Mouse (Mus musculus): ENCODE data around the gene Ndc1.
A peak's percentile ranks its signal among the peaks of the same experiment; 100 is the strongest.
"Not testable (repeated sequence)": the region's sequence is repeated elsewhere in the genome, so short reads cannot be mapped to it uniquely, and the experiment has no call there.

Ndc1 gene

GRCm38 (mm10) chr4:107367567-107368314, at the start of gene Ndc1:
TSS of gene Ndc1 (plus strand) at chr4:107367784.
- DNase-seq, result peak; percentile 88 to 90

GRCm38 (mm10) chr4:107318646-107319045, 48.9 kb upstream of the Ndc1 start:
- no peak for DNase-seq

- peak; percentile 32 to 47 for DNase-seq
Measured at GRCm38 (mm10) chr4:107321041-107321440, 46.5 kb upstream of the Ndc1 start.

- no peak for DNase-seq
Measured at GRCm38 (mm10) chr4:107323113-107323512, 44.5 kb upstream of the Ndc1 start.

GRCm38 (mm10) chr4:107328530-107328929, 39.1 kb upstream of the Ndc1 start:
- no peak for DNase-seq

- peak; percentile 36 to 46 for DNase-seq
Measured at GRCm38 (mm10) chr4:107333514-107333913, 34.1 kb upstream of the Ndc1 start.

- DNase-seq, result no peak
Measured at GRCm38 (mm10) chr4:107336356-107336755, 31.2 kb upstream of the Ndc1 start.

GRCm38 (mm10) chr4:107337455-107337854, 30.1 kb upstream of the Ndc1 start:
- no peak for DNase-seq

GRCm38 (mm10) chr4:107341354-107341753, 26.2 kb upstream of the Ndc1 start:
- DNase-seq, result no peak

GRCm38 (mm10) chr4:107344612-107345011, 23.0 kb upstream of the Ndc1 start:
- no peak for DNase-seq

GRCm38 (mm10) chr4:107347221-107347620, 20.4 kb upstream of the Ndc1 start:
- DNase-seq, result no peak

- no peak for DNase-seq
Measured at GRCm38 (mm10) chr4:107348529-107349310, 18.9 kb upstream of the Ndc1 start.

GRCm38 (mm10) chr4:107349311-107350008, 18.1 kb upstream of the Ndc1 start:
- peak; percentile 47 to 48 for DNase-seq

- DNase-seq, result no peak
Measured at GRCm38 (mm10) chr4:107351368-107351767, 16.2 kb upstream of the Ndc1 start.

GRCm38 (mm10) chr4:107353612-107354011, 14.0 kb upstream of the Ndc1 start:
- no peak for DNase-seq

- no peak for DNase-seq
Measured at GRCm38 (mm10) chr4:107354126-107354525, 13.5 kb upstream of the Ndc1 start.

GRCm38 (mm10) chr4:107354543-107354942, 13.0 kb upstream of the Ndc1 start:
- no peak for DNase-seq

GRCm38 (mm10) chr4:107357172-107357571, 10.4 kb upstream of the Ndc1 start:
- not testable (repeated sequence) for DNase-seq

GRCm38 (mm10) chr4:107358460-107358859, 9.1 kb upstream of the Ndc1 start:
- DNase-seq, result no peak

GRCm38 (mm10) chr4:107360457-107361145, 7.0 kb upstream of the Ndc1 start:
- DNase-seq, result no peak

- DNase-seq, result no peak
Measured at GRCm38 (mm10) chr4:107362755-107363154, 4.8 kb upstream of the Ndc1 start.

- no peak for DNase-seq
Measured at GRCm38 (mm10) chr4:107363573-107363972, 4.0 kb upstream of the Ndc1 start.

- no peak for DNase-seq
Measured at GRCm38 (mm10) chr4:107364190-107364639, 3.4 kb upstream of the Ndc1 start.

Data from B cell, adult 2 months (primary cell).